Mouse (Mus musculus) cerebellum, adult 2 months (tissue): ENCODE measurements at regions not wholly inside any gene's neighbourhood (a gene's known extent, or its start where the extent isn't known, plus 50 kb on each side); places are given as distances from the start of the nearest gene placed in this dataset.

Experiments
- CTCF ChIP-seq: fragments of 200-500 bp; IDR thresholded peaks from 2 replicates; pipeline ENCODE4 v1.5.1; 2011; ENCODE audit warnings: low read depth, mild to moderate bottlenecking, control low read depth, low read length, moderate library complexity, borderline replicate concordance; ENCODE audit not compliant: insufficient read depth
- POLR2A ChIP-seq: fragments of 200-500 bp; IDR thresholded peaks from 2 replicates; pipeline ENCODE4 v1.6.1; 2011; ENCODE audit warnings: low read length, control low read depth, borderline replicate concordance; ENCODE audit not compliant: insufficient read depth

- TF ChIP-seq POLR2A (no peak), CTCF (no peak)
Measured at GRCm38 (mm10) chr3:154510160-154510559, 86.4 kb upstream of the Cryz start.
